Mouse (Mus musculus) liver, adult 2 months (tissue): ENCODE measurements around the gene Gm11938.

Experiments
- CTCF ChIP-seq: fragments of 200-500 bp; IDR thresholded peaks from 2 replicates; pipeline ENCODE4 v1.5.1; 2011; ENCODE audit warnings: low read depth, low read length, control low read depth
- POLR2A ChIP-seq: fragments of 200-500 bp; IDR thresholded peaks from 2 replicates; pipeline ENCODE4 v1.6.1; 2011; ENCODE audit warnings: low read length, control low read depth; ENCODE audit not compliant: insufficient read depth; ENCODE audit errors: extremely low read depth

- no peak for TF ChIP-seq CTCF
- no peak for TF ChIP-seq POLR2A
Measured at GRCm38 (mm10) chr11:99646444-99646843, 43.3 kb upstream of the Gm11938 start.
